Mouse (Mus musculus) frontal cortex, adult 2 months (tissue): ENCODE results near the gene Rftn1. TPM values are rescaled to one million over a fixed set of nuclear protein-coding genes. Genes with fewer than 3 reads are reported as not detected.

Experiments used
- DNase-seq, 2 experiments: peaks; one replicate each; pipeline ENCODE4 v3.0.0; 2022; ENCODE audit warnings: low spot score in 1 of 2; ENCODE audit errors: extremely low spot score in 1 of 2
- polyA plus RNA-seq: library from polyadenylated mRNA; depleted of rRNA; stranded (reverse); fragments of >200 nt; gene quantifications from 2 replicates; pipeline ENCODE4 v1.2.3, GENCODE M21; 2012

Gene Rftn1
- polyA plus RNA-seq, 1 experiment, result 10.7 TPM

GRCm38 (mm10) chr17:50173776-50174175, 16.7 kb downstream of the Rftn1 start:
- DNase-seq, result no peak

- DNase-seq, result no peak
These were observed 17.1 kb downstream of the Rftn1 start for GRCm38 (mm10) chr17:50173368-50173767.

- DNase-seq, result no peak
These were observed 17.7 kb downstream of the Rftn1 start for GRCm38 (mm10) chr17:50172795-50173194.

- no peak for DNase-seq
These were observed 19.4 kb downstream of the Rftn1 start for GRCm38 (mm10) chr17:50170935-50171545.

- DNase-seq, result no peak
These were observed 20.5 kb downstream of the Rftn1 start for GRCm38 (mm10) chr17:50169946-50170427.

- no peak for DNase-seq
These were observed 29.3 kb downstream of the Rftn1 start for GRCm38 (mm10) chr17:50160904-50161805.

- DNase-seq, result no peak
These were observed 30.1 kb downstream of the Rftn1 start for GRCm38 (mm10) chr17:50160357-50160756.

GRCm38 (mm10) chr17:50159816-50160215, 30.7 kb downstream of the Rftn1 start:
- DNase-seq, result no peak

GRCm38 (mm10) chr17:50158565-50158964, 31.9 kb downstream of the Rftn1 start:
- DNase-seq, result no peak

- DNase-seq, result no peak
These were observed 33.0 kb downstream of the Rftn1 start for GRCm38 (mm10) chr17:50157190-50158150.

GRCm38 (mm10) chr17:50152085-50152484, 38.4 kb downstream of the Rftn1 start:
- no peak for DNase-seq

- no peak for DNase-seq
These were observed 39.2 kb downstream of the Rftn1 start for GRCm38 (mm10) chr17:50151208-50151723.

GRCm38 (mm10) chr17:50150416-50151207, 39.9 kb downstream of the Rftn1 start:
- peak; percentile 21 to 37 for DNase-seq

- DNase-seq, result no peak
These were observed 40.7 kb downstream of the Rftn1 start for GRCm38 (mm10) chr17:50149690-50150210.

GRCm38 (mm10) chr17:50147831-50148587, 42.5 kb downstream of the Rftn1 start:
- no peak for DNase-seq

GRCm38 (mm10) chr17:50143354-50143753, 47.1 kb downstream of the Rftn1 start:
- DNase-seq, result no peak

GRCm38 (mm10) chr17:50142553-50142952, 47.9 kb downstream of the Rftn1 start:
- DNase-seq, result no peak

- no peak for DNase-seq
These were observed 48.3 kb downstream of the Rftn1 start for GRCm38 (mm10) chr17:50142151-50142550.

GRCm38 (mm10) chr17:50136060-50136459, 54.4 kb downstream of the Rftn1 start:
- DNase-seq, result no peak
